Mouse (Mus musculus): Measurements from ENCODE around the gene Fam3b.

Gene Fam3b

DNA sequence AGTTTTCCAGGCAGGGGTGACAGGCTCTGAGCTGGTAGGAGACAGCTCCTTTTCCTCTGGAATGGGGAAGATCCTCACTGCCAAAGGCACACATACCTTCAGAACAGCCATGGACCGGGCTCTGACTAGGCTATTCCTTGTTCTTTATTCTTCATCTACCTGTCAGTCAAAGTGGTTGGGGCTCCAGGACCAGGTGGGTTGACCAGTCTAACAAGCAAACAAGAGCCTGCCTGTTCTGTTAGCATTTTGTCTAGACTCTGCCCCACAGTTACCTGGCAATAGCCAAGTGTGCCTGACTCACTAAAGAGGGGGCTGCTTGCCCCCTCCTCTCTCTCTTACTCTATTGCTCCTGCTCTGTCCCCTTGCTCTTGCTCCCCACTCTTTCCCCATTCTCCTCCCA lies 22.2 kb downstream of the Fam3b start:
- no peak for DNase-seq (ENCODE audit: low spot score in 2 of 2)

DNA sequence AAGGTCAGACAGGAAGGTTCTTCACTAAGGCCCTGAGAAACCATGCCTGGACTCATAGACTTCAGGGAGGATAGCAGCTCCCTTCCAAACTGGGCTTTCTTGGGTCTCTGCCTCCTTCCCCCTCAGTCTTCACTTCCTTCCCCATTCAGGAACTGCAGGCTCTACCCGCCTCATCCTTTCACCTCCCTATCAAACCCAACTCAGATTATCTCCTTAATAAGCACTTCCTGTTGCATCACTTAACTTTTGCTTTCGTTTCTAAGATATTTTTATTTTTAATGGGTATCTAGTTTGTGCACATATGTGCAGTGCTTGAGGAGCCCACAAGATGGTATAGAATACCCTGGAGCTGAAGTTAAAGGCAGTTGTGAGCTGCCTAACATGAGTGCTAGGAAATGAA lies 36.0 kb downstream of the Fam3b start:
- DNase-seq (ENCODE audit: low spot score in 2 of 2), result no peak

DNA sequence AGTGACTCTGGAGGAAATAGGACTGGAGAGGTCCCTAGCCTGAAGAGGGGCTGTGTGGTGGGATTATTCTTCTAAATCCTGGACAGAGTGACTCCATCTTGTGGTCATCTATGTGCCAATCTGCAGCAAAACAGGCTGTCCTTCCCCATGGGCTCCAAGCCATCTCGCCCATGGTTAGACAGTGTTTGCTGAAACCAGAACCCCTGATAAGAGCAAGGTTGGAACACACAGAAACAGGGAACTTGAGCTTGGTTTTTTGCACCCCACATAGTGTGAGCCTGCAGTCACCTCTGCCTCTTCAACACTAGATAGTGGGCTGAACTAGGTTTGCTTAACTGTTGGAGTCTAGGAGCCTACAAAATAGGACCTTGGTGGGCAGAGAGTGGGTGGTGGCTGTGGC lies 38.1 kb downstream of the Fam3b start:
- DNase-seq (ENCODE audit: low spot score in 2 of 2), result no peak

DNA sequence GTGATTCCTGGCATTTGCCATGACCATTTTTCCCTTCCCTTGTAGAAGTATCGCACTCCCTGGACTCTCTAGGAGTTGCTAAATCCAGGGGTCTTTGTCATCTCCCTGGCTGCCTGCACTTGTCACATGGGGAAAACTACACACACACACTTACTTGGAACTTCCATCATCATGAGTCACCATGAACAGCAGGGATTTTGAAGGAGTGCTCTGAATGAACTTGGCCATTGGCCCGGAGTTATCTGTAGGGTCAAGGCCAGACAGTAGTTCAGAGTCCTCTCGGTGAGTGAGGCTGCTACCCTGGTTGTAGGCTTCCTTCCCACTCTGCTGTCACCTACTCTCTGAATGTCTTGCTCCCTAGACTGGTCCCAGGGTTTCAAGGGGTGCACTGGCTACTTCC lies 39.0 kb downstream of the Fam3b start:
- DNase-seq (ENCODE audit: low spot score in 2 of 2), result no peak

DNA sequence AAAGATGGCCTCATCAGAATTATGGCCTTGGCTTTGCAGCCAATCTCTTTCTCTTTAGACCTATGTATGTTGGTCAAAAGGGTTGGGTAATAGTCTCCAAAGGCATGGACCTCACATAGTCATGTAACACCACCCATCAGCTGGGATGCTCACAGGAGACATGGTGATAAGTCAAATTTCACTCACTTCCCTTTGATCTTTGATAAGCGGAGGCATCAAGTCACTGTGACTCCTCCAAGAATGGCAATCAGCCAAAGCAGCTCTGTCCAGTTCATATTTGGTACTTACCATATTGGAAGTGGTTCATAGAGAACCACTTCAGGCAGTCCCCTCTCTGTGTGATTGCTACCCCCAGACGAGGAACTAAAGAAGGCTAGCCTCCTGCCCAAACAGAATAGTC lies 39.9 kb downstream of the Fam3b start:
- no peak for DNase-seq (ENCODE audit: low spot score in 2 of 2)

DNA sequence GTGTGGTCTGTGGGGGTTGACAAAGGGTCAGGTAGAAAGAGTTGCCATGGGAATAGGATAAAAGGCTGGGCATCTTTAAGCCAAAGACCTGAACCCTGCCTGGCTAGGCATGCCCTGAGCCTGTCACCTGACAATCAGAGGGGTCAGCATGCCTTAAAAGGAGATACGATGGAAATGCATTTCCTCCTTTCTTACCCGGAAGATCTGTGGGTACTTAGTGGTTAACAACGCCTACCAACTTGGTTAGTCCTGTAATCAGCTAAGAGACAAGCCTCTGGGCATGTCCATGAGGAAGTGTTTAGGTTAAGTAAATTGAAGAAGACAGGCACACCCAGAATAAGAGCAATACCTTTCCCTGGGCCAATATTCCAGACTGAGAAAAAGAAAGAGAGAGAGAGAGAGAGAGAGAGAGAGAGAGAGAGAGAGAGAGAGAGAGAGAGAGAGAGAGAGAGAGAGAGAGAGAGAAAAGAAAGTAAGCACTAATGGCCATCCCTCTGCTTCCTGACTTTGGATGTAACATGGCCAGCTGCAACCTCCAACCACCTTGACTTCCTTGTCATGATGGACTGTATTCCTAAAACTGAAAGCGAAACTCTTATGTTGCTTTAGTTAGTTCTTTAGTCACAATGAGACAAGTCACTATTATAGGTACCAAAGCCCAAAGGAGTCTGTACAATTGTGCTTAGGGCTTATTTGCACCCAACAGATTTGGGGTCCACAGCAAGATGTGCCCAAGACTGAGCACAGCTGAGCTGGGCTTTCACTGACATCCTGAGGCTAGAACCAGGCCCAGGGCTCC lies 46.4 kb downstream of the Fam3b start:
- DNase-seq (ENCODE audit: low spot score in 2 of 2), result no peak

DNA sequence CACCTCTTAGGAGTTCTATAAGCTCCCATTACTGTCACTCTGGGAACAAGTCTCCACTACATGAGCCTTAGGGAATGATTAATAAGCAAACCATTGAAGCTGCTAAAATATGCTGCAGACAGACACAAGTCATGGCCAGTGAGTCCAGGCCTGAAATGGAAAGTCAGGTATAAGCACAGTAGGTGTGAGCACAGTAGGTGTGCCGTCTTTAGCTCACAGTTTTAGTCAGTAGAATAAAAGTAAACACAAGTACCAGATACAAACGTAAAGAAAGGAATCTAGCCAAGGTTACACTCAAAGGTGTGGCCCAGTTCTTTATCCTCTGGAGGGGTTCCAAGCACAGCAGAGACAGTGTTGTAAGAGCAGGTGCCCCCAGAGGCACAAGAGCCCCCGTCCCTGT lies 47.1 kb downstream of the Fam3b start:
- DNase-seq (ENCODE audit: low spot score in 2 of 2), result no peak

DNA sequence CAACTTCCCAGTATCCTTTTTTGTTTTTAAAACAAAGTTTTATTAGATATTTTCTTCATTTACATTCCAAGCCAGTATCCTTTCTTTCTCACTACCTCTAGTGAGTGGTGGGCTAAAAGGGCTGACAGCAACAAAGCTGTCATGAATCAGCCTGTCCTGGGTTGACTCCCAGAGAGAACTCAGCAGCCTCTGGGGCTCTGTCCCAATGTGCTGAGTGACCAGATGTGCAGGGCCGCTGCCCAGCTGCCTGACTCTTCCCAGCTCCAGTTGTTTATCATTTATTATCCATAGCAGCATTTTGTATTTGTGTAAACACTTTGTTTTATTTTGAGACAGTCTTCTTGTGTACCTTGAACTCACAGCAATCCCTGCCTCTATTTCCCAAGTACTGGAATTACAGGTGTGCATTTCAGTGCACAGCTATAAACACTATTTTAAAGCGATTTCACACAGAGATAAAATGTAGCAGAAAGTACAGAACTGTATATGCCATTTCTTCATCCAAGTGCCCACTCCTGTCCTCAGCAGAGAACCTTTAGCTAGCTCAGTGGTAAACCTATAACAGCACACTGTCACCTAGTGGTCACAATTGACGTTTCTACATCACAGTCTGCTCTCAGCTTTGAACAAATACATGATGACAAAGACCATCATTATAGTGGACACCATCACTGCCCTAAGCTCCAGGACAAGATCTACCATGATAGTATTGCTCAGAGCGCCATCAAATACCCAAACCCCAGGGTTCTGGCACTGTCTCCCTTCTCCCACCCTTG lies 48.2 kb downstream of the Fam3b start:
- no peak for DNase-seq (ENCODE audit: low spot score in 2 of 2)

DNA sequence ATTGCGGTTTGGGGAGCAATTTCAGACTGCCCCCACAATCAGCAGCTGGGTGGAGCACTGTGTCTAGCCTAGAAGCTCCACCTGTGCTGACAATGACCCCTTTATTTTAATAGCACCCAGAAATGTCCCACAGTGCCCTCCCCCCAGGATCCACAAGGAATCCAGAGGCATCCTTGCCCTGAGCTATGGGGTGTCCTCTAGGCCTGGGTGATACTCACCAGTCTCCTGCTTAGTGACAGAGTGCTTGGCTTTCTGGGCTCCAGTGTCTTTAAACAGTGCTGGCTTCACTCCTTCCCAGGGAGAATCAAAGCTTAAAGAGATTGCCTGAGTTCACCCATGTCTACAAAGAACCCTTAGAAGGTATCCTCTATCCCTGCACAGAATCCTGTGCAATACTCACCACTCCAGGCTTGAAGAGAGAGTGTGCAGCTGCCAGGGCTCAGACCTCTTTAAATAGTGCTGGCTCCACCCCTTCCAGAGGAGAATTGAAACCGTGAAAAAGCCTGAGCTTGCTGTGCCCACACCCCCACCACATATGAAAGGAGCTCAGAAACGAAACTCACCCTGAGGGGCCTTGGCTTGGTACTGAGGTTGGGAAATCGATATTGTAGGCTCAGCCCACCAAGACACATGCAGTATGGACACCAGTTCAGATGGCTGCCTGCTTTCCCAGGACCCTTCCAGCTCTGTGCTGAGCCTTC lies 52.0 kb downstream of the Fam3b start, which contains the start of gene Mx1:
Gene Mx1 (minus strand): TSS at position 427 of the 701 bp plus-strand sequence.
- peak; percentile 56 to 62 for DNase-seq (ENCODE audit: low spot score in 2 of 2)

DNA sequence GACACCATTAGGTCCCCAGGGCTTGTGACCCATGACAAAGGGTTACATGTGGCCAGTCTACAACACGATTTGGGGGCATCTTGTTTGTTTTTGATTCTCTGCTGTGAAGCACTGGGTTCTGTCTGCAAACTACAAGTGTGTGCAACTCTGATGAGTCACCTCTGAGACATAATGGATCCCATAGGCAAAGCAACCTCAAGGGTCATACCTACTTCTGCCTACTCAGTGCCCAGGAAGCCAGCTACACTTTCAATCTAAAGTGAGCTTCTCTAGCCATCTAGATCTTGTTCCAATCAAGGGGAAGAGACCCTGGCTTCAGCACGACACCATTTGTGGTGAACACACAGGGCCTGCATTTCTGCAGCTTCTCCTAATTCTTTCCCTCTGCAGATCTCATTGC lies 53.3 kb downstream of the Fam3b start:
- DNase-seq (ENCODE audit: low spot score in 2 of 2), result no peak

DNA sequence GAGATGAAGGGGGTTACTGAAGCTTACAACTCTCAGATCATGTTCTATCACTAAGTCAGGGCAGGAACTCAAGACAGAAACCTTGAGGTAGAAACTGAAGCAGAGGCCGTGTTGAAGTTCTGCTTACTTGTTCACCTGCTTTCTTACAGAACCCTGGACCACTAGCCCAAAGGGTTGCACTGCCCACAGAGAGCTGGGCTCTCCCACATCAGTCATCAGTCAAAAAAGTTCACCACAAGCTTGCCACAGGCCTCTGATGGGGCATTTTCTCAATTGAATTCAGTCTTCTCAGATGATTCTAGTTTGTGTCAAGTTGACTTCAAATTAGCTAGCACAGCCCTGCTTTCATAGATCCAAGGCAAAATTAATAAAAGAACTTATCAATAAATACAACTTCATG lies 54.8 kb downstream of the Fam3b start:
- DNase-seq (ENCODE audit: low spot score in 2 of 2), result no peak

DNA sequence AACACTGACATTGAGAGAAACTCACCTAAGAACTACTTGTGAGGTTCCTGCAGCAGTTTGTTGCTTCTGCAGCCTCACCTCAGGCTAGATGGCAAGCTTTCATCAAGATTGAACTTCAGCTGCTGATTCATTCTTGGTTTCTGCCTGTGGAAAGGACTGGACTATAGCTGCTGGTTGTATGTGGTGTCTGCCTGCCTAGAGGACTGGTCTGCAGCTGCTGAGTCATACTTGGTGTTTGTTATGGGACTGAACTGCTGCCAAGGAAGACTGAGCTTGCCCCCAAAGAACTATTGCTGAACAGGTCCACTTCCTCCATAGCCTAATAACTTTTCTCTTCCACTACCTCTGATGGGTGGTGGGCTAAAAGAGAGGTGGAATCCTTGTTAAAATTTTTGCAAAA lies 67.2 kb downstream of the Fam3b start:
- DNase-seq (ENCODE audit: low spot score in 2 of 2), result no peak

DNA sequence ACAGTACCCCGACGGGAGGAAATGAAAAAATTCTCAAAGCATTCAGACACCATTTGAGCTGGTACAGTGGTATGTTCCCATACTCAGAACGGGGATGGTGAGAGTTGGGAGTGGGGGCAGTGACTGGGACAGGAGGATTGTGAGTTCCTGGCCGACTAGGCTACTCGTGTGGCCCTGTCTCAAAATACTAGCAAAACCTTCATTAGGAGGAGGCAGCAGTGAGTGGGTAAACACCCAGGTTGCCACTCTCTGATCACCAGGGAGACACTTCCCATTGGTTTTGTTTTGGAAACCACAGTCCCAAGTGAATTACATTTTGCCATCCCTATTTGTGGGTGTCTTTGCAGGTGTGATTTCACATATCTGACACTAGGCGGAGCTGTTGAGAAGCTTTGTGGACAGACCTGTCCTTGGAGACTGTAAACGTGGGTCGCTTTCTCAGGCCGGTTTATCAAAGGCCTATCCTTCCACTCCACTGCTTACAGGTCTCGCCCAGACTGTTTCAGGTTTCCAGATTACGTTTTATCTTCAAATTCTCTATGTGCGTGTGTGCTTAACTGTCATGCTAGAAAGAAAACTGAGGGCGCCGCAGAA lies 70.8 kb downstream of the Fam3b start:
- peak; percentile 21 to 42 for DNase-seq (ENCODE audit: low spot score in 2 of 2)

DNA sequence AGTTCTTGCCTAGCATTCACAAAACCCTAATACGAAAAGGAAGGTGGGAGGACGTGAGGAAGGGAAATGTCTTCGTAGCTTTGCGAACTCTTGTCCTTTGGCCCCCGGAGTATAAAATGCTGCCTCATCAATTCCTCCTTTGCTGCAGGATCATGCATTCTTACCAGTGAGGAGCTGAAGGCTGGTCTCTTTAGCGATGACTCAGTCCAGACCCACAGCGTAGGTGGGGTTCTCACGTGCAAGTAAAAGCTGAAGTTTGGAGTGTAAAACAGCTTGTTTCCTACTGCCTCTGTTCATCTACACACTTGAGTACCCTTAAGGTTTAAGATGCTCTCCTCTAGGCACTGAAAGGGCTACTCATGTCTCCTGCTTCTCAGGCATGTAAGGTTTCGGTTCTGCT lies 72.6 kb downstream of the Fam3b start:
- DNase-seq (ENCODE audit: low spot score in 2 of 2), result no peak

DNA sequence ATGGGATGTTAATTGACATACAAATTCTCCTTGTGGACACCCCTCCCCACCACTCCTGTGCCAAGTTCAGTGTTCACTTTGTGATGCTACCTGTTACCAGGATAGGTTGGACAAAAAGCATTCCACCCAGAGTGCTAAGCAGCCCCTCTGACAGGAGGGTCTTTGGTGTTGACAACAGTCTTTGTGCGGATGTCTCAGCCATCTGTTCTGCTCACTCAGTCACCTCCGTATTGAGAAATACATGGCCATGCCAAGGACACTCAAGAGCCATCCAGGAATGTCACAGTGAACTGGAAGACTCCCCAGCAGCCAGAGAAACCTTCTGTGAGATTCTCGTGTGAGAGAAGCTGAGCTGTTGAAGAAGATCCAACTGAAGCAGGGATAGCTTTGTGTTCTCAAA lies 76.4 kb downstream of the Fam3b start:
- no peak for DNase-seq (ENCODE audit: low spot score in 2 of 2)

DNA sequence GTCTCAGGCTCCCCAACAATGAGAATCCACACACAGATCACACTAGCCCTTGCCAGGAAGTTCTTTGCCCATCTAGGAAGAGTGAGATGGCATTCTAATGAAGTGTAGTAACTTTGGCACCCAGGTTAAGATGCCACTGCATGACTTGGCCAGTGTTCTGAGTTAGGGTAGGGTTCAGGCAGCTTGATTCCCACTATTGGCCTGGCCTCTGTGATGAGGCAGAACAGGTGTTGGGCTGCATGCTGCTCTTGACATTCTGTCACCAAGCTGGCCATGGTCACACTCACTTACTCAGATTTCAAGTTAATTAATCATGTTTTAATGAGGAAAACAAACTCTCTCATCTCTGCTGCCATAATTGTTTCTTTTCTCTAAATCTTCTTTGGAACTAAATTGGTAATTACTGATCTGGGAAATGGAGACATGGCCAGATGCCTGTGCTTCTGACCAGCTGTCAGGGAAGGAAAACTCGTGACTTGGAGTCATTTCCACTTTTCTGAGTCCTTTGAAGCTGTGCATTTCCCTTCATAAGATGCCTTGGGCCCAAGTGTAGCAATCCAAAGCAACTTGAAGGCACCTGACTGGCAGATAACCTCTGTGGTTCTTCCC lies 77.1 kb downstream of the Fam3b start:
- DNase-seq (ENCODE audit: low spot score in 2 of 2), result no peak

DNA sequence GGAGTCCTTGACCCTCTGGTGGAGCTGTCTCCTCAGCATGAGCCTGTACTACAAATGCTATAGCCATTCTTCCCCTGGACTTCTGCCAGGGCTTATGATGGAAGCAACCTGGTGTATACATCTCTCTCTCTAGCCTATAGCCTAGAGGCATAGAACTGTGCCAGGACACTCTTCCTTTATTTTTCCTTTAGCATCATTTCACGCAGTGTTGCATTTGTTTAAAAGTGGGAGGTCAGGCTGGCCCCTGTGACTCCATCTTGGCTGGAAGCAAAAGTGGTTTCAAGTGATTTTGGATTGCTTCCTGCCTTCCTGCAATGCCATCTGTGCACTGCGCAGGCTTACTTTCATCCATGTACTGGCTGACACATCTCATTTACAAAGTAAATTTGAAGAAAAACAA lies 80.4 kb downstream of the Fam3b start:
- DNase-seq (ENCODE audit: low spot score in 2 of 2), result no peak

DNA sequence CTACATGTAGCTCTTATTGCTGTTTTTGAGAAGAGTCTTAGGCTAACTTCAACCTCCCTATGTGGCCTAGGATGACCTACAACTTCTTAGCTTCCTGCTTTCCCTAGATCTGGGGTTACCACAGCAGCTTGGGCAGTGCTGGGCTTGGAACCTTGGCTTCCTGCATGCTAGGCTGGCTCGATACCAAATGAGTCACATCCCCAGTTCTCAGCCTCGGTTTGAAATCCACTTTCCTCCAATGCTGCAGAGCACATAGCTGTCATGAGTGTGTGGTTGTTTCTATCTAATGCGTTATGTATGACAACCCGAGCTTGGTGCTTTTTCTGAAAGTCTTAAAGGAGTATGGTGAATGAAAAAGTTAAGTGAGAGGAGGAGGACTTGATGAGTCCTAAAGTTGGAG lies 83.3 kb downstream of the Fam3b start:
- no peak for DNase-seq (ENCODE audit: low spot score in 2 of 2)

DNA sequence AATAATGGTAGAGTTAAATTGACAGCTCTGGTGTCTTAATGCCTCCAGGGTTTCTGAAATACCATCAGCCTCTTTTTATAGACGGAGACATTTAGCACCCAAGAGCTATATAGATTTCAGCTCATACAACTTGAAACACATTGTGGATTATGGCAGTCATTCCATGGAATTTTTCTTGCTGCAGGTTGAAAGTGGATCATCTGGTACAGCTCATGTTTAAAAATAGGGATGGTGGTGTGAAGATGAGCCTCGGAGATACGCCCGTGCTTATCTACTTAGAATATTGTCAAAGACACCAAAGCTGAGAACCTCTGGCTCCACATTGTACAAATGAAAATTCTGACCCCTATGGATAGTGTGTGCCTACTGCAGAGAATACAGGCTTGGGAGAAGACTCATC lies 84.5 kb downstream of the Fam3b start:
- DNase-seq (ENCODE audit: low spot score in 2 of 2), result no peak

DNA sequence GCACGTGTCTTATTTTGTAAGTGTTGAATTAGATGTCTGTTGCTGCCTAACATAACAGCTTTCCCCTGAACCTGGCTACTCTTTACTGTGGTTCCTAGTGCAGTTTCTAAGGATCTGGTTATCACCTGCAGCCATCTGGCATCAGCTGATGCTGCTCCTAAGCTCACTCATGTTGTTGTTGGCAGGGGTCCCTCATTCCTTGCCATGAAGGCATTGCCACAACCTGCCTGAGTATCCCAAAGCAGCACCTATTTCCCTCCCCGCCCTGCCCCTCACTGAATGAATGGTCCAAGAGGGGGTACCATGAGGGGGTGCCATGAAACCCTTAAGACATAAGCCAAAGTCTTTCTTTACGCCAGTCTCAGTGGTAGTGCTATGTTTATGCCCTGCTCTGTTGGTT lies 86.6 kb downstream of the Fam3b start:
- no peak for DNase-seq (ENCODE audit: low spot score in 2 of 2)

DNA sequence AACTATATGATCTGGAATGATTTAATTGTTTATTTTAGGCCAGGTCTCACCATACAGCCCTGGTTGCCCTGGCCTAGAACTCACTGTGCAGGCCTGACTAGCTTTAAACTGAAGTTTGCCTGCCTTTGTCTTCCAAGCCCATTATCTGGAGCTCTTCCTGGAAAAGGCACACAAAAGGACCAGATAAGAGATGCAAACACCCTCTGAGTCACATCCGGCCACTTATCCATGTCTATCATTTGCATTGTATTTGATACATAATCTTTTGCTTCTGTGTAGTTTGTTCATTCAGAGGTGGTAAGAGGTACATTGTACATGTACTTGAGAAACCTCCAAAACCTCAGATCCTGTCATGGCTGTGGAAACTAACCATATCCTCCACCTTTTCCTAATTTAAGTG lies 91.0 kb downstream of the Fam3b start:
- no peak for DNase-seq (ENCODE audit: low spot score in 2 of 2)

DNA sequence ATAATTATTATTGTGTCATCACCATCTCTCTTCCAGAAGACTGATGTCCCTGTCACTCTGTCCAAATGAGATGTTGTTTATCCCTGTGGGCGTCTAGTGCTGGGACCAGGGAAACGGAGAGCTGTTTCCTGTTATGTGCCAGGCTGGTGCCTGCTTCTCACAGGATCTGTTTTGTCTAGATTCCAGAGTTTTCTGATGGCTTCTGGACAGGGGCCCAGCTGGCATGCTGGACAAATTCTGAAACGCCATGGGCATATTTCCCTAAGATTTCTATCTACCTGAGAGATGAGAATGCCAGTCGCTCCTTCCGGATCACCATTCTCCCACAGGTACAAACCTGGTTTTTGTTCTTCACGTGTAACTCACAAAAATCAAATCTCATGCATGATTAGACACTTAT lies 92.9 kb downstream of the Fam3b start:
- DNase-seq (ENCODE audit: low spot score in 2 of 2), result no peak
